Mouse (Mus musculus) hindbrain, embryonic 11.5 days (tissue): Measurements from ENCODE around the gene Eef1a2. TPM values are rescaled to one million over a fixed set of nuclear protein-coding genes. Genes with fewer than 3 reads are reported as not detected.

Experiments
- polyA plus RNA-seq: library from polyadenylated mRNA; unstranded; fragments of >200 nt; fragmentation: Nextera tagmentation; extraction: Ambion mirVana; gene quantifications from 2 replicates; pipeline ENCODE4 v1.2.1, GENCODE M21; 2014

The Eef1a2 gene
- polyA plus RNA-seq, 1 experiment from 2014 or later = 1.5 TPM

Other genes with a start within 250 kb of the Eef1a2 start
- gene Ythdf1, start 236.1 kb downstream of the Eef1a2 start, polyA plus RNA-seq = 57.3 and 69.4 TPM in 2 replicates
- 0.49 and 0.65 TPM in 2 replicates for gene Birc7, start 228.0 kb downstream of the Eef1a2 start, polyA plus RNA-seq
- gene Nkain4, start 202.3 kb downstream of the Eef1a2 start, polyA plus RNA-seq = 80.5 and 91.5 TPM in 2 replicates
- gene Arfgap1, start 189.8 kb downstream of the Eef1a2 start, polyA plus RNA-seq = 50.2 and 50.5 TPM in 2 replicates
- 0.56 and 0.78 TPM in 2 replicates for gene Col20a1, start 170.5 kb downstream of the Eef1a2 start, polyA plus RNA-seq
- 45.0 and 54.1 TPM in 2 replicates for gene Chrna4, start 113.5 kb downstream of the Eef1a2 start, polyA plus RNA-seq
- 16.3 and 18.9 TPM in 2 replicates for gene Kcnq2, start 21.7 kb downstream of the Eef1a2 start, polyA plus RNA-seq
- 393 and 410 TPM in 2 replicates for gene Ppdpf, start 30.2 kb upstream of the Eef1a2 start, polyA plus RNA-seq
- gene Ptk6, start 45.8 kb upstream of the Eef1a2 start, polyA plus RNA-seq = not detected in 2 replicates
- gene Srms, start 56.2 kb upstream of the Eef1a2 start, polyA plus RNA-seq = 0.15 and 0.22 TPM in 2 replicates
- gene Fndc11, start 63.0 kb upstream of the Eef1a2 start, polyA plus RNA-seq = 0.29 TPM in 1 of 2 replicates, not detected in the other
- gene Helz2, start 85.0 kb upstream of the Eef1a2 start, polyA plus RNA-seq = 0.48 and 0.57 TPM in 2 replicates
- 17.9 and 19.7 TPM in 2 replicates for gene Gmeb2, start 131.0 kb upstream of the Eef1a2 start, polyA plus RNA-seq
- gene Stmn3, start 157.5 kb upstream of the Eef1a2 start, polyA plus RNA-seq = 426 and 432 TPM in 2 replicates
- gene Rtel1, start 162.7 kb upstream of the Eef1a2 start, polyA plus RNA-seq = 41.6 and 45.6 TPM in 2 replicates
- gene Zgpat, start 207.9 kb upstream of the Eef1a2 start, polyA plus RNA-seq = 33.4 and 38.1 TPM in 2 replicates
- 51.6 and 55.2 TPM in 2 replicates for gene Arfrp1, start 208.4 kb upstream of the Eef1a2 start, polyA plus RNA-seq
- 20.2 and 20.9 TPM in 2 replicates for gene Lime1, start 223.1 kb upstream of the Eef1a2 start, polyA plus RNA-seq